In the genomic region with DNA sequence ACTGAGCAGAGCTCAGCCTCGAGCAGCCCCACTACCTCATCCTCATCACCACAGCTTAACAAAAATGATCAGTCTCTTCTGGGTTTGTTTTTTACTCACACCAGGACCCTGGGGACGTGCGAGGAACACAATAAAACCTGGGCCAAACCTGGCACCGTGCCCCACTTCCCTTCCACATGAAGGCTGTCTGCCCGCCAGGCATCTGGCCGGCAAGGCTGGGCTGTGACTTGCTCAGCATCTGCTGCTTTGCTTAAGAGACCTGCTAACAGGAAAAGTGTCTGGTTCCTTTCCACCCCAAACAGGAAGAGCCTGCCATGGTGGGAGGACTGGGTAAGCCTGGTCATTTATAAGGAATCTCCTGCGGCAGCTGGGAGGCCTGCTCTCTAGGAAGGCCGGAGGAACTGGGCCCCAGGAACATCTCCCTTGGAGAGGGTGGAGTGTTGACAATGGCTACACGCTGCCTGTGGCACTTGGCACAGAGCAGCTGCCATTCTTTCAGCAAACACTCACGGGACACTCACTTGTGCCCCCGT, we compare ENCODE assay signal across 9 mouse cellular contexts. TPM values are rescaled to one million over a fixed set of nuclear protein-coding genes. Genes with fewer than 3 reads are reported as not detected.
DNase-seq lines count a peak whose midpoint lies in the region; ATAC-seq lines count a peak whose summit lies in the region.
"Had no signal": no experiment of that assay in that cellular context is flagged by ENCODE, and none has a peak within 500 bp of the region (broad histone marks: within the 10 kb centered on the region; RNA-seq: fewer than 3 reads in every experiment).

No protein-coding gene starts in this region.

- peaks cover 28% of the 10 kb centered on the region for H3K27me3 ChIP-seq in hindbrain, embryonic 15.5 days
- H3K27me3 ChIP-seq in hindbrain, embryonic 10.5 days (ENCODE audit: insufficient read depth, poor library complexity, severe bottlenecking) = peaks cover 79% of the 10 kb centered on the region
- H3K27me3 ChIP-seq in heart, embryonic 14.5 days (ENCODE audit: control insufficient read depth, insufficient read depth, low read length) = peaks cover 24% of the 10 kb centered on the region
- peaks cover 29% of the 10 kb centered on the region for H3K27me3 ChIP-seq in limb, embryonic 13.5 days

- H3K27ac ChIP-seq in hindbrain, embryonic 15.5 days (replicated peaks) = peak overlapping the region; percentile 61
- no peak overlapping the region for H3K27ac ChIP-seq in hindbrain, embryonic 10.5 days
- H3K27ac ChIP-seq in heart, embryonic 14.5 days (replicated peaks in 1 of 2; ENCODE audit: control insufficient read depth in 1 of 2, insufficient read depth in 1 of 2, low read depth in 2 of 2, low read length in 2 of 2) = peak overlapping the region; percentile 75 to 81
- H3K27ac ChIP-seq in limb, embryonic 13.5 days = no peak overlapping the region; the same call in 1 of the 2 replicates

- no peaks in the 10 kb centered on the region for H3K36me3 ChIP-seq in hindbrain, embryonic 15.5 days
- H3K36me3 ChIP-seq in hindbrain, embryonic 10.5 days = no peaks in the 10 kb centered on the region
- H3K36me3 ChIP-seq in heart, embryonic 14.5 days (ENCODE audit: control insufficient read depth, insufficient read depth, low read length) = no peaks in the 10 kb centered on the region
- no peaks in the 10 kb centered on the region for H3K36me3 ChIP-seq in limb, embryonic 13.5 days

- H3K4me2 ChIP-seq in hindbrain, embryonic 15.5 days = no peak overlapping the region
- H3K4me2 ChIP-seq in heart, embryonic 14.5 days (ENCODE audit: low read length) = peak overlapping the region; percentile 19
- H3K4me2 ChIP-seq in limb, embryonic 13.5 days (replicated peaks) = no peak overlapping the region

- H3K9ac ChIP-seq in hindbrain, embryonic 15.5 days = no peak overlapping the region
- peak overlapping the region; percentile 22; the same call in 1 of the 2 replicates for H3K9ac ChIP-seq in heart, embryonic 14.5 days (ENCODE audit: low read length)
- H3K9ac ChIP-seq in limb, embryonic 13.5 days = 0 out of 2 replicates have a peak overlapping the region, but pooled peaks have one; percentile 19

- no peak overlapping the region for H3K4me3 ChIP-seq in hindbrain, embryonic 15.5 days
- H3K4me3 ChIP-seq in hindbrain, embryonic 10.5 days = no peak overlapping the region
- H3K4me3 ChIP-seq in heart, embryonic 14.5 days (ENCODE audit: control insufficient read depth in 1 of 2, insufficient read depth in 1 of 2, low read depth in 1 of 2, low read length in 2 of 2) = no peak overlapping the region
- H3K4me3 ChIP-seq in limb, embryonic 13.5 days = no peak overlapping the region

- peak; percentile 46; the same call in 1 of the 2 replicates for ATAC-seq in hindbrain, embryonic 15.5 days (ENCODE audit: low FRiP score, low read depth)
- ATAC-seq in heart, embryonic 14.5 days (ENCODE audit: insufficient number of reproducible peaks, insufficient read depth, low FRiP score, low read depth) = peak; percentile 83
- no peak for ATAC-seq in limb, embryonic 13.5 days (ENCODE audit: low FRiP score, low read depth)

- H3K9me3 ChIP-seq in hindbrain, embryonic 15.5 days = no peaks in the 10 kb centered on the region
- H3K9me3 ChIP-seq in hindbrain, embryonic 10.5 days = no peaks in the 10 kb centered on the region
- peaks cover 3% of the 10 kb centered on the region; the same call in 1 of the 2 replicates for H3K9me3 ChIP-seq in heart, embryonic 14.5 days (ENCODE audit: control insufficient read depth, low read length)
- no peaks in the 10 kb centered on the region for H3K9me3 ChIP-seq in limb, embryonic 13.5 days

- WGBS in hindbrain, embryonic 15.5 days = 40% methylated on average over 11 of the region's 11 CpGs
- WGBS in hindbrain, embryonic 10.5 days = 75% methylated on average over 11 of the region's 11 CpGs
- WGBS in heart, embryonic 14.5 days = 6% methylated on average over 11 of the region's 11 CpGs
- WGBS in limb, embryonic 13.5 days = 31% methylated on average over 11 of the region's 11 CpGs

- H3K4me1 ChIP-seq in hindbrain, embryonic 15.5 days (replicated peaks) = peaks cover 34% of the 10 kb centered on the region
- peaks cover 22% of the 10 kb centered on the region for H3K4me1 ChIP-seq in hindbrain, embryonic 10.5 days (replicated peaks)
- peaks cover 25 to 39% of the 10 kb centered on the region in 2 experiments for H3K4me1 ChIP-seq in heart, embryonic 14.5 days (ENCODE audit: control insufficient read depth in 2 of 2, insufficient read depth in 2 of 2, low read length in 2 of 2)
- peaks cover 41% of the 10 kb centered on the region for H3K4me1 ChIP-seq in limb, embryonic 13.5 days

- no peak for DNase-seq in hindbrain, embryonic 10.5 days (ENCODE audit: low spot score)
- DNase-seq in 416B (ENCODE audit: low read depth) = peak; percentile 67
- DNase-seq in cerebellum, postnatal 36 days = peak; percentile 37 to 47
- no peak for DNase-seq in thymus, postnatal 0 days (ENCODE audit: low spot score)
- DNase-seq in left cerebral cortex, adult 8-10 months (ENCODE audit: low spot score in 2 of 2) = no peak

RNA-seq across cellular contexts. Expression of a gene that starts 4.3 kb away (rescaled TPM):
- polyA plus RNA-seq in hindbrain, embryonic 15.5 days (2015; fragmentation: Nextera tagmentation; extraction: Ambion mirVana) = 4.2 TPM in 2 replicates
- polyA plus RNA-seq in hindbrain, embryonic 10.5 days (2016; fragmentation: Nextera tagmentation; extraction: Ambion mirVana) = 1.1 and 1.3 TPM in 2 replicates
- 3.7 and 4.0 TPM in 2 replicates for polyA plus RNA-seq in heart, embryonic 14.5 days (2014; fragmentation: Nextera tagmentation; extraction: Ambion mirVana)
- 3.0 and 4.5 TPM in 2 replicates for polyA plus RNA-seq in limb, embryonic 13.5 days (2015; fragmentation: Nextera tagmentation; extraction: Ambion mirVana)
- 1.4 and 2.3 TPM in 2 replicates for polyA plus RNA-seq in thymus, postnatal 0 days (2015; fragmentation: Nextera tagmentation; extraction: Ambion mirVana)
- 1 to 10 TPM; 3.7 to 5.0 (median 4.2) TPM for total RNA-seq in left cerebral cortex, adult 8-10 months (2022)

RNA-seq across cellular contexts. Expression of a gene that starts 5.7 kb away (rescaled TPM):
- 9.9 and 12.2 TPM in 2 replicates for polyA plus RNA-seq in hindbrain, embryonic 15.5 days (2015; fragmentation: Nextera tagmentation; extraction: Ambion mirVana)
- 9.2 and 11.3 TPM in 2 replicates for polyA plus RNA-seq in hindbrain, embryonic 10.5 days (2016; fragmentation: Nextera tagmentation; extraction: Ambion mirVana)
- 10.8 and 12.8 TPM in 2 replicates for polyA plus RNA-seq in heart, embryonic 14.5 days (2014; fragmentation: Nextera tagmentation; extraction: Ambion mirVana)
- 16.9 and 19.3 TPM in 2 replicates for polyA plus RNA-seq in limb, embryonic 13.5 days (2015; fragmentation: Nextera tagmentation; extraction: Ambion mirVana)
- polyA plus RNA-seq in thymus, postnatal 0 days (2015; fragmentation: Nextera tagmentation; extraction: Ambion mirVana) = 6.9 and 10.2 TPM in 2 replicates
- total RNA-seq in left cerebral cortex, adult 8-10 months (2022) = 10 to 100 TPM; 50.1 to 67.1 (median 54.3) TPM

RNA-seq across cellular contexts. Expression of a gene that starts 29.7 kb away (rescaled TPM):
- 0.42 and 0.78 TPM in 2 replicates for polyA plus RNA-seq in hindbrain, embryonic 15.5 days (2015; fragmentation: Nextera tagmentation; extraction: Ambion mirVana)
- 0.97 TPM in 1 of 2 replicates, not detected in the other for polyA plus RNA-seq in hindbrain, embryonic 10.5 days (2016; fragmentation: Nextera tagmentation; extraction: Ambion mirVana)
- polyA plus RNA-seq in heart, embryonic 14.5 days (2014; fragmentation: Nextera tagmentation; extraction: Ambion mirVana) = 1.4 and 1.8 TPM in 2 replicates
- polyA plus RNA-seq in limb, embryonic 13.5 days (2015; fragmentation: Nextera tagmentation; extraction: Ambion mirVana) = 0.56 TPM in 1 of 2 replicates, not detected in the other
- polyA plus RNA-seq in thymus, postnatal 0 days (2015; fragmentation: Nextera tagmentation; extraction: Ambion mirVana) = 2.2 and 2.7 TPM in 2 replicates
- 1 to 10 TPM in 1 of 4 experiments, under 1 TPM in 2, not detected in 1; 0.59 to 1.3 (median 0.80) TPM for total RNA-seq in left cerebral cortex, adult 8-10 months (2022)

RNA-seq across cellular contexts. Expression of a gene that starts 37.9 kb away (rescaled TPM):
- polyA plus RNA-seq in hindbrain, embryonic 15.5 days (2015; fragmentation: Nextera tagmentation; extraction: Ambion mirVana) = 0.41 and 0.91 TPM in 2 replicates
- polyA plus RNA-seq in hindbrain, embryonic 10.5 days (2016; fragmentation: Nextera tagmentation; extraction: Ambion mirVana) = 0.27 and 0.39 TPM in 2 replicates
- polyA plus RNA-seq in heart, embryonic 14.5 days (2014; fragmentation: Nextera tagmentation; extraction: Ambion mirVana) = 0.09 TPM in 1 of 2 replicates, not detected in the other
- polyA plus RNA-seq in limb, embryonic 13.5 days (2015; fragmentation: Nextera tagmentation; extraction: Ambion mirVana) = not detected in 2 replicates
- polyA plus RNA-seq in thymus, postnatal 0 days (2015; fragmentation: Nextera tagmentation; extraction: Ambion mirVana) = 0.12 and 0.21 TPM in 2 replicates
- total RNA-seq in left cerebral cortex, adult 8-10 months (2022) = under 1 TPM in 3 of 4 experiments, not detected in 1; 0.11 to 0.27 (median 0.14) TPM

RNA-seq across cellular contexts. Expression of a gene that starts 54.8 kb away (rescaled TPM):
- not detected in 2 replicates for polyA plus RNA-seq in hindbrain, embryonic 15.5 days (2015; fragmentation: Nextera tagmentation; extraction: Ambion mirVana)
- 0.10 TPM in 1 of 2 replicates, not detected in the other for polyA plus RNA-seq in hindbrain, embryonic 10.5 days (2016; fragmentation: Nextera tagmentation; extraction: Ambion mirVana)
- not detected in 2 replicates for polyA plus RNA-seq in heart, embryonic 14.5 days (2014; fragmentation: Nextera tagmentation; extraction: Ambion mirVana)
- not detected in 2 replicates for polyA plus RNA-seq in limb, embryonic 13.5 days (2015; fragmentation: Nextera tagmentation; extraction: Ambion mirVana)
- polyA plus RNA-seq in thymus, postnatal 0 days (2015; fragmentation: Nextera tagmentation; extraction: Ambion mirVana) = not detected in 2 replicates
- not detected for total RNA-seq in left cerebral cortex, adult 8-10 months (2022)
- total RNA-seq: ES-E14 had no signal

Comparison
In these comparisons a context has a peak if more than half of its experiments do, and no peak if none do; other contexts are left out.
1. H3K27ac ChIP-seq: peak in hindbrain, embryonic 15.5 days (single experiment) and heart, embryonic 14.5 days (2 of 2); none in hindbrain, embryonic 10.5 days (single experiment) and limb, embryonic 13.5 days (single experiment).
2. DNase-seq: peak in 416B (single experiment) and cerebellum, postnatal 36 days (2 of 2); none in hindbrain, embryonic 10.5 days (single experiment), thymus, postnatal 0 days (single experiment) and left cerebral cortex, adult 8-10 months (0 of 2).